Mouse (Mus musculus) heart, adult 2 months (tissue): ENCODE results near the gene Hoxb8.

ENCODE experiments used
- CTCF ChIP-seq: fragments of 200-600 bp; IDR thresholded peaks from 2 replicates; pipeline ENCODE4 v1.8.1; 2022; ENCODE audit warnings: antibody characterized with exemption, mild to moderate bottlenecking, moderate library complexity
- EP300 ChIP-seq: fragments of 200-500 bp; IDR thresholded peaks from 2 replicates; pipeline ENCODE4 v1.6.1; 2011; ENCODE audit warnings: low read depth, low read length, control low read depth; ENCODE audit not compliant: insufficient read depth
- POLR2A ChIP-seq: fragments of 200-500 bp; IDR thresholded peaks from 2 replicates; pipeline ENCODE4 v1.6.1; 2011; ENCODE audit warnings: mild to moderate bottlenecking, low read depth, low read length, control low read depth; ENCODE audit not compliant: insufficient read depth

DNA sequence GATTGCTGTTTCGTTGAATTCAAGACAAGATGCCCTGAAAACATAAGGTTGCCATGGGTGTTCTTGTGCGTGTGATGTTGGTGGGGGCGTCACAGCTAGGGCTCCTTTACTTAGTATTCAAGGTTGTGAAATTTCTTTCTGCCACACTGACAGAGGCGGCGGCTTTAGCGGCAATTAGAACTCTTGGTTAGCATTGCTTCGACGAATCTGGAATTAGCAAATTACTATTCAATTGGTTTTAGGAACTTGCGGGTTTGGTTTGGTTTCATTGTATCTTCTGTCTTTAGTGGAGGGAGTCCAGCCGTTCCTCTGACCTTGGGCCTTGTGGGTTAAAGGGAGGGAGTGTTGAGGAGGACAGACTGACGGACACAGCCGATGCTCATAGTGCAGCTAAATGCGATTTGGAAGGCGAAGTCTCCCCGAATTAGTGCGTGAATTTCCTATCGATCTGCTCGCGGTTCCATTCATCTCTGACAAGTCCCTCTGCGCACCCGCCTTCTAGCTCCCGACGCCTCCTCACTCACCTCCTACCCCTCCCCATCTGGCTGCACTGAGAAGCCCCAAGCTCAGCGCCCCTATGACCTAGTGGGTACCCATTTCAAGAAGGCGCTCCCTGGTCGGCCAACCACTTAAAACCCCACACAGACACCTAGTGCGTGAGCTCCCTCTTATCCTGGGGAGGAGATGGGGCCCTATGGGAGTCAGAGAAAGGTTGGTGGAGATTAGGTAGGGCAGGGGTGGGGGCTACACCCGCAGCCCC, 36.1 kb downstream of the Hoxb8 start, which contains the start of gene Hoxb4:
- TF ChIP-seq EP300 (no peak), POLR2A (no peak), CTCF (no peak)
